In the genomic region with DNA sequence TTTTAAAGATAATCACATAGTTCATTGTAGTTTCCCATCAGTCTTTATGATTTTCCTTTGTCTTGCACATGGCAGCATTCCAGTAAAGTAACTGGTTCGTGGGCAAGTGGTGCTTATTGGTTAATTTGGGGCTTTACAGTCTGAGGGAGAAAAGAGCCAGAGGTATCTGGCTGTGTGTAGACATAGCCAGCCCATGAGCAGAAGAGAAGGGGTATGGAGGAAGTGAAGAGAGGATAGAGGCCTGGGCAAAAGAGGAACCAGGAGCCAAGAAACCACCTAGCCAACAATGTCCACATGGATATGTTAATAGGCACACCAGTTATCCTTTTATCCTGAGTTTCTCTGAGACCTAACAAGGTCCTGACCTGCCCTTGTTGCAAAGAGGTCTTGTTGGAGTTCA, we compare ENCODE assay signal across 14 mouse cellular contexts. TPM values are rescaled to one million over a fixed set of nuclear protein-coding genes. Genes with fewer than 3 reads are reported as not detected.
DNase-seq lines count a peak whose midpoint lies in the region; ATAC-seq lines count a peak whose summit lies in the region.
"Not testable (repeated sequence)": the region's sequence is repeated elsewhere in the genome, so short reads cannot be mapped to it uniquely, and the experiment has no call there.
"Had no signal": no experiment of that assay in that cellular context is flagged by ENCODE, and none has a peak within 500 bp of the region (broad histone marks: within the 10 kb centered on the region; RNA-seq: fewer than 3 reads in every experiment).

No protein-coding gene starts in this region.

- not testable (repeated sequence) for H3K27ac ChIP-seq in embryonic facial prominence, embryonic 15.5 days (replicated peaks); limb, embryonic 10.5 days; limb, embryonic 15.5 days

- ATAC-seq in embryonic facial prominence, embryonic 15.5 days (ENCODE audit: insufficient number of reproducible peaks, low FRiP score, low TSS enrichment, low read depth): 0 out of 2 replicates have a peak, but pooled peaks have one; percentile 2
- ATAC-seq in limb, embryonic 15.5 days (ENCODE audit: insufficient number of reproducible peaks, low FRiP score, low TSS enrichment, low read depth): 0 out of 2 replicates have a peak, but pooled peaks have one; percentile 3
- ATAC-seq in megakaryocyte-erythroid progenitor cell, adult 5-6 weeks (replicated peaks; ENCODE audit: low FRiP score, low TSS enrichment, poor library complexity, severe bottlenecking): peak; percentile 9; the same call in 1 of the 2 replicates
- ATAC-seq in monocyte, adult 5-6 weeks (replicated peaks; ENCODE audit: insufficient number of reproducible peaks, low FRiP score, low TSS enrichment, poor library complexity, severe bottlenecking): 0 out of 2 replicates have a peak, but pooled peaks have one; percentile 5

- peaks cover 52% of the 10 kb centered on the region for H3K9me3 ChIP-seq in embryonic facial prominence, embryonic 15.5 days (replicated peaks)
- H3K9me3 ChIP-seq in limb, embryonic 10.5 days (replicated peaks): peaks cover 41% of the 10 kb centered on the region
- H3K9me3 ChIP-seq in limb, embryonic 15.5 days: peaks cover 43% of the 10 kb centered on the region

- 59% methylated on average over 1 of the region's 1 CpGs for WGBS in embryonic facial prominence, embryonic 15.5 days
- 88% methylated on average over 1 of the region's 1 CpGs for WGBS in limb, embryonic 10.5 days
- WGBS in limb, embryonic 15.5 days: 59% methylated on average over 1 of the region's 1 CpGs

- H3K4me1 ChIP-seq in embryonic facial prominence, embryonic 15.5 days; limb, embryonic 10.5 days; limb, embryonic 15.5 days: not testable (repeated sequence)

- H3K9ac ChIP-seq in embryonic facial prominence, embryonic 15.5 days; limb, embryonic 15.5 days: not testable (repeated sequence)

- DNase-seq in R1 (ENCODE audit: low read depth, low spot score): peak; percentile 42
- DNase-seq in heart, adult 11 months: peak; percentile 90
- peak; percentile 28 for DNase-seq in limb, embryonic 10.5 days (ENCODE audit: low spot score)

- H3K4me2 ChIP-seq in embryonic facial prominence, embryonic 15.5 days (replicated peaks); limb, embryonic 15.5 days: not testable (repeated sequence)

- not testable (repeated sequence) for H3K27me3 ChIP-seq in embryonic facial prominence, embryonic 15.5 days; limb, embryonic 10.5 days (ENCODE audit: low read depth, poor library complexity, severe bottlenecking); limb, embryonic 15.5 days

- not testable (repeated sequence) for H3K4me3 ChIP-seq in embryonic facial prominence, embryonic 15.5 days (replicated peaks); limb, embryonic 10.5 days; limb, embryonic 15.5 days

- not testable (repeated sequence) for H3K36me3 ChIP-seq in embryonic facial prominence, embryonic 15.5 days; limb, embryonic 15.5 days
- peaks cover 18% of the 10 kb centered on the region; the same call in 1 of the 2 replicates for H3K36me3 ChIP-seq in limb, embryonic 10.5 days

RNA-seq across cellular contexts. Expression of a gene that starts 5.3 kb away (rescaled TPM):
- 1.8 and 2.3 TPM in 2 replicates for polyA plus RNA-seq in embryonic facial prominence, embryonic 15.5 days (2015; fragmentation: Nextera tagmentation; extraction: Ambion mirVana)
- polyA plus RNA-seq in limb, embryonic 10.5 days (2016; fragmentation: Nextera tagmentation; extraction: Ambion mirVana): 4.9 and 5.1 TPM in 2 replicates
- 2.4 and 3.3 TPM in 2 replicates for polyA plus RNA-seq in limb, embryonic 15.5 days (2015; fragmentation: Nextera tagmentation; extraction: Ambion mirVana)
- total RNA-seq in megakaryocyte-erythroid progenitor cell, adult 5-6 weeks (2014; fragmentation: Nextera tagmentation): 18.9 and 19.5 TPM in 2 replicates
- 9.3 and 11.8 TPM in 2 replicates for total RNA-seq in megakaryocyte-erythroid progenitor cell, adult 5-6 weeks (2017)
- 12.4 to 17.4 TPM (median 13.2 TPM) in 3 replicates for total RNA-seq in monocyte, adult 5-6 weeks (2017)

RNA-seq across cellular contexts. Expression of a gene that starts 47.7 kb away (rescaled TPM):
- 0.05 TPM in 1 of 2 replicates, not detected in the other for polyA plus RNA-seq in embryonic facial prominence, embryonic 15.5 days (2015; fragmentation: Nextera tagmentation; extraction: Ambion mirVana)
- 0.09 and 0.10 TPM in 2 replicates for polyA plus RNA-seq in limb, embryonic 10.5 days (2016; fragmentation: Nextera tagmentation; extraction: Ambion mirVana)
- polyA plus RNA-seq in limb, embryonic 15.5 days (2015; fragmentation: Nextera tagmentation; extraction: Ambion mirVana): 0.05 and 0.07 TPM in 2 replicates
- total RNA-seq in megakaryocyte-erythroid progenitor cell, adult 5-6 weeks (2014; fragmentation: Nextera tagmentation): not detected in 2 replicates
- not detected in 2 replicates for total RNA-seq in megakaryocyte-erythroid progenitor cell, adult 5-6 weeks (2017)
- not detected in 3 replicates for total RNA-seq in monocyte, adult 5-6 weeks (2017)
- polyA plus RNA-seq: CD4-positive, CD25-positive, alpha-beta regulatory T cell, adult 4 months; embryonic facial prominence, embryonic 11.5 days; embryonic facial prominence, embryonic 14.5 days; forebrain, embryonic 15.5 days; gonadal fat pad, adult 2 months; heart, embryonic 12.5 days; intestine, embryonic 16.5 days had no signal

Comparison
In these comparisons a context has a peak if more than half of its experiments do, and no peak if none do; other contexts are left out.
1. DNase-seq: peak in every context shown above with its lines; median percentile 90 in heart, adult 11 months; 42 in R1; 28 in limb, embryonic 10.5 days.